Mouse (Mus musculus) induced T-regulatory cell, adult 2 months (primary cell): ENCODE results near the gene Thrap3.
"Not testable (repeated sequence)": the region's sequence is repeated elsewhere in the genome, so short reads cannot be mapped to it uniquely, and the experiment has no call there.

ENCODE experiments used
- DNase-seq: peaks from one replicate; pipeline ENCODE4 v3.0.0-alpha.2; 2012; ENCODE audit warnings: low read depth

The Thrap3 gene

DNA sequence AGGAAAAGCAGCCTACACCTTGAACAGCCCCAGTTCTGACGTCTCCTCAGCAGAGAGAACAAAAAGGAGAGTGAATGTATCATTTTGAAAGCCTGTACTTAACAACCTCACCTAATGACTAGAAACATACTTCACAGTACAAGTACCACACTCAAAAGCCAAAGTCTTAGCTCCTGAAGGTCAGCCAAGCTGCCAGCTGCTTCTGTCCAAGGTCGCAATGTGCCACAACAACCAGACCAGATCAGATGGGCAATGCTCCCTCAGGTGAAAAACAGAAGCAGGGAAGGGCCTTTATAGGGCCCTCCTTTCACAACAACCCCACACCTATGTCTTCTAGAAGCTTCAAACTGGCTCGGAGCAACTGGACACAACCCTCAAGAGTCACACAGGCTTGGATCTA is 36.5 kb downstream of the Thrap3 start:
- DNase-seq = no peak

- DNase-seq = not testable (repeated sequence)
Measured at GRCm38 (mm10) chr4:126165092-126165491, 37.5 kb downstream of the Thrap3 start.

- DNase-seq = no peak
Measured at GRCm38 (mm10) chr4:126163685-126164084, 38.9 kb downstream of the Thrap3 start.

DNA sequence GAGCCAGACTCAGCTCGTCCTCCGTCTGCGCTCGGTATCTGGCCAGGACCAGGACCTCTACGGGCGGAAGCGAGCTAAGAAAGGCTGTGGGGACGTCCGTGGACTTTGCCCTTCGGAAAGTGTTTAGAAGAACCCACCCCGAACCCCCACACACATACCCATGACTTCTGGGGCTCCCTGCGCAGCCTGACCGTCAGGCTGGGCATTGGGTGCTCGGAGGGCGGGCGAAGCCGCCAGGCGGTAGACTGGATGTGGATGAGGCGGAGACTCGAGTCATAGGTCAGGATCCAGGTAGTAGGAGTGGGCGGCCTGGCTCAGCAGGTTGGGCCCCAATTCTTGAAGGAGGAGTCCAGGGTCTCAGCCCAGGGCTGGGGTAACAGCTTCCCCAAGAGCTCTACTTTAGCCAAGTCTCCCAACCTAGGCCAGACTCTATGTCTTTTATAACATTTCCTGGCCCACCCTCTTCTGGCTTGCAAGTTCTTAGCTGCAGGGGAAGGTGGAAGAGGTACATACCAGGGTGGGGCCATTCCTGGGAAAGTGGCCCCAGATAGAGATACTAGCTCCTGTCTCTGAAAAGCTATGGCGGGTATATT is 39.4 kb downstream of the Thrap3 start, which contains the start of gene Sh3d21:
Sh3d21 (minus strand) TSS at position 425 of the 593 bp plus-strand sequence.
- DNase-seq = no peak

DNA sequence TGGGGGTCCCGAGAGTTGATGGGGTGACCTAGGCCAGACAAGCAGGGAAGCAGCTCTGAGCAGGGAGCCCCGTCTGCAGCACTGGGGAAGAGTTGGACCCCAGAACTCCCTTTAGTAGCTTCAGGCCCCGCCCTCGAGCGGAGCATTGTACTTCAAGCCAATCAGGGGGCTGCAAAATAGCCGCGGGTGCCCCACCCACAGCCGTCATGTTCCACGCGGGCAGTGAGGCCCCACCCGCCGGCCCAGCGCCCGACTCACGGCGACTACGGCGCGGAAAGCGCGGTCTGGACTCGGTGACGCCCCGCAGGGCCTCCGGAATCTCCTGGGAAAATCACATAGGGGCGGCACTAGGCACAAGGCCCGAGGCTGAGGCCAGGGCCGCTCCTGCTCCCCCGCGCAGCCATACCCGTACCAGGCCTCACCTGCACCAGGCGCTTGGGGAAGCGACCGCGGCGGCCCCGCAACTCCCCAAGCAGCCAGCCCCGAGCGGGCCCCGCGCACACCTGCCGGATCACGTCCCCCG is 40.0 kb downstream of the Thrap3 start:
- peak; percentile 90 for DNase-seq

DNA sequence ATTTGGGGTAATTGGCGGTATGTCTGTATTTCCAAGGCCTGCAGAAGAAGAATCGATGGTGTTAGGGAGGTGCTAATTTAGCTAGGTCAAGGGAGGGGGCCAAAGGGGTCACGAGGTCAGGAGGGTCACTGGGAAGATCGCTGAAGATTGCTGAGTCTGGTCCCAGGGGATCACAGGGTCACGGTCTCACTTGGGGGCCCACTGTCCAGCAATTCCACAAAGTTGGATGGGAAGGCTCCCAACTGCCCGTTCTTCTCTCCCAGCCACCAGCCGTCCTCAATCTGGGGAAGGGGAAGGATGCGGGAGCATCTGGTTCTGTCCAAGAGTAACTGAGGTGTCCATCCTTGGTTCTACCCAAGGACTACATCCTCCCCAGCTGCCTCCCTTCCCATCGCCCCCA is 40.6 kb downstream of the Thrap3 start:
- DNase-seq = no peak

DNA sequence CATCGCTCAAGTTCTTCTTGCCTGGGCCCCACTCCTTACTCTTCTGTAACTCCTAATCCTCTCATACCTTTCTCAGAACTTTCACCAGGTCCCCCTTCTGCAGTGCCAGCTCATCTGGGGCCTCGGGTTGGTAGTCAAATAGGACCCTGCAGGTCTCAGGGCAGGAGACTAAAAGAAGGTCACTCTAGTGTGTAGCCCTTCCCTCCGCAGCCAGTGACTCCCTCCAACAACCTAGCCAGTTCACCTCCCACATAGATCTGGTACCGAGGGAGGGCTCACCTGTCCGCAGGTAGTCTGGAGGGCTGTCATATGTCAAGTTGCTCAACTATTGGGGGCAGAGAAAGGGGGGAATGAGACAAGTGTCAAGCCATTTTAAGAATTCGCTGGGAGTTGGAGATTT is 41.1 kb downstream of the Thrap3 start:
- no peak for DNase-seq

DNA sequence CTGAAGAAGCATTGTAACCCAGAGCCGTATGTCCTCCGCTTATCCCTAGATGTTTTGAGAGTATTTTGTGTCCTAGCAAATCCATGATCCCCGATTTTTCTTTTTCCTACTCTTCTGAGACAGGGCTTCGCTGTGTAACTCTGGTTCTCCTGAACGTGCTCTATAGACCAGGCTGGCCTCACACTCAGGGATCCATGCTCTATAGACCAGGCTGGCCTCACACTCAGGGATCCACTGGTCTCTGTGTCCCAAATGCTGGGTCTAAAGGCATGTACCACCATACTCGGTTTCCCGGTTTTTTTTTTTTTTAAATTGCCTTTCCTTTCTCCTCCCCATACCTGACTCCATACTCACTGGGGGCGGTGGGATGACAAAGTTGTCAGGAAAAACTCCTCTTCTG is 41.6 kb downstream of the Thrap3 start:
- DNase-seq = no peak

- no peak for DNase-seq
Measured at GRCm38 (mm10) chr4:126159455-126159854, 43.1 kb downstream of the Thrap3 start.

- peak; percentile 77 for DNase-seq
Measured at GRCm38 (mm10) chr4:126157562-126157961, 45.0 kb downstream of the Thrap3 start.

DNA sequence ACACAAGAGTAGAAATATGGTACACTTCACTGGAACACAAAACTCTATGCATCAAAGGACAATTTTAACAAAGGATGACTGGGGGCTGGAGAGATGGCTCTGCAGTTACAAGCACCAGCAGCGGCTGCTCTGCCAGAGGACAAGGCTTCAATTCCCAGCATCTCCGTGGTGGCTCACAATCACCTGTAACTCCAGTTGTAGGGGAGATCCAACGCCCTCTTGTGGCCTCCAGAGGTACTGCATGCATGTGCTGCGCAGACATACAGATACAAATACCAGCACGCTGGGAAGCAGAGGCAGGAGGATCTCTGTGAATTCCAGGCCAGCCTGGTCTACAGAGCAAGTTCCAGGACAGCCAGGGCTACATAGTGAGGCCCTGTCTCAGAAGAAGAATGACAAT is 45.9 kb downstream of the Thrap3 start:
- peak; percentile 79 for DNase-seq

- DNase-seq = no peak
Measured at GRCm38 (mm10) chr4:126155869-126156268, 46.7 kb downstream of the Thrap3 start.

DNA sequence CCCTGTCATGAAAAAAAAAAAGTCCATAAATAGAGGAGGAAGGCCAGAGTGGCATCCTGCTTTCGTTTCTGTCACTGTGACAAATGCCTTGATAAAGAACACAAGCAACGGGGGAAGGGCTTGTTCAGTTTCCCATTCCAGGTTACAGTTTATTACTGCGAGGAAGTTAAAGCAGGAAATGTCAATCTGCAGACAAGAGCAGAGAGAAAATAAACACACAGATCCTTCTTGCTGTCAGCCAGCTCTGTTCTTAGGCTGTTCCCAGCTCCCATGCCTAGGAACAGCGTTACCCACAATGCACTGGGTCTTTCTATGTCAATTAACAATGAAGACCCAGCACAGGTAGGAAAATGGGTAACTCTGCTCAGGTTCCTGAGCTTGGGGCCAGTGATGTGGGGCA is 47.4 kb downstream of the Thrap3 start:
- DNase-seq = no peak

- DNase-seq = no peak
Measured at GRCm38 (mm10) chr4:126152864-126153263, 49.7 kb downstream of the Thrap3 start.

DNA sequence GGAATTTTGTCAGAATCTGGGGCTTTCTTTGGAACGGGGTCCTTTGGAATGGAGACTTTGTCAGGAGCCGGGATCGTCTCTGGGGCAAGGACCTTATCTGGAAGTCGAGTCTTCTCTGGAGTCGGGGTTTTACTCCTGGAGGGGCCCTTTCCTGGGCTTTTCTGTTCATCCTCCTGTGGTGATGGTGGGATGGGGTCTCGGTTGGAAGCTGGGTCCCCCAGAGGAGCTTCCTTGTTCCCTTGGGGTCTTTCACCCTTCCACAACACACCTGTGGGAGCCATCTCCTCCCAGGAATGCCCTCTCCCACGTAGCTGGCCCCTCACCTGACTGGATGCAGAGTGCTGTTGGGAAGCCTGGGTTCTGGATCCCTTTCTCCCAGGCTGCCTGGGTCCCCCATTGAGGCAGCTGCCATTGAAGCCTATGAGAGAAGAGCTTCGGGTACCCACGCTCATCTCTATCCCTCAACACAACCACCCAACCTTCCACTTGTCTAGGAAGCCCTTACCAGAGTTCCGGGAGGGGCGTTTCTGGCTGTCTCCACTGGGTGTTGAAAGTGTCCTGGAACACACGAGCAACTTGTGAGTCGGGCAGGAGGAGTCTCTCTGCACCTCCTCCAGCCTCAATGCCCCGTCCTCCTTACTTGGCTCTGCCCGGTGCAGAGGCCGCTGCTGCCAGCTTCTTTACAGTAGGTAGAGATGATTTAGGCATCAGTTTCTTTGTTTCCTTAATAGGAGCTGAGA is 50.7 kb downstream of the Thrap3 start:
- no peak for DNase-seq

DNA sequence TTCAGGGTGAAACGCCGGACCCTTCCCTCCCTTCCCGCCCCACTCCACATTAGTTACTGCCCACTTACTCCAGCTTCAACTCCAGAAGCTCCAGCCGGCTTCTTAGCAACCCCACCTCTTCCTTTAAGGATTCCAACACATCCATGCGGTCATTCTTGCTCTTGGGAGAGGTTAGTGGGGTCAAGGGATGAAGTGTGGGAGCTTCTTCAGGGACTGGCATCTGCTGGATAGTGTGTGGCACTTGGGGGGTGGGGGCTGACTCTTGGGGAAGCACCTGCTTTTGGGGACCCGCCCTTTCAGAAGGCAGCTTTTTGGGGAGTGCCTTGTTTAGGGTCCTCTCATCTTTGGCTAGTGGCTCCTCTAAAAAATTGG is 51.6 kb downstream of the Thrap3 start:
- DNase-seq = no peak

- no peak for DNase-seq
Measured at GRCm38 (mm10) chr4:126150297-126150948, 52.1 kb downstream of the Thrap3 start.

DNA sequence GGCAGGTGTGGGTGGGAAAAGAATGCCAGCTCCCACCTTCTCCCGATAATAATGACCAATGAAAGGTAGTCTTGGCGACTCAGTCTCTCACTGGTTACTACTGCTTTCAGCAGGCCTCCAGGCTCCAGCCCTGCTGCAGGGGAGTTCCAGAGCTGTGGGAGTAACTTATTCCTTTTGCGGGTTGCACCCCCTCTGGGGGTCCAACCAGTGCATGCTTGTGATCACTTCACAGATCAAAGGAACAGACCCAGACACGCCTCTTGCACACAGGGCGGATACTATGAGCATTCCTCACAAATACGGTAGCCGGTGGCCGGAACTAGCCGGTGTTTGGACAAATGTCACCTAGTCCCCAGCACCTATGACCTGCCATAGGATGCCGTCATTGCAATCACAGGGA is 52.8 kb downstream of the Thrap3 start:
- DNase-seq = no peak

- DNase-seq = no peak
Measured at GRCm38 (mm10) chr4:126149041-126149676, 53.4 kb downstream of the Thrap3 start.

GRCm38 (mm10) chr4:126148161-126148961 is 54.2 kb downstream of the Thrap3 start:
- DNase-seq = peak; percentile 87

- no peak for DNase-seq
Measured at GRCm38 (mm10) chr4:126147533-126148160, 54.9 kb downstream of the Thrap3 start, which contains the start of gene Eva1b. TSS of gene Eva1b (plus strand) at chr4:126147744.
